Mouse (Mus musculus) hindbrain, embryonic 14.5 days (tissue): ENCODE measurements around the gene Klhl32. TPM values are rescaled to one million over a fixed set of nuclear protein-coding genes. Genes with fewer than 3 reads are reported as not detected.

Experiments used
- ATAC-seq: fragments of 200-750 bp; cut with Nextera tagmentation; 2 replicates; pipeline ENCODE4 v1.8.0; 2017; ENCODE audit warnings: moderate number of reproducible peaks, mild to moderate bottlenecking, moderate TSS enrichment, moderate library complexity; ENCODE audit not compliant: low FRiP score
- DNase-seq: peaks from one replicate; pipeline ENCODE4 v3.0.0-alpha.2; 2015; ENCODE audit warnings: low spot score
- H3K27ac ChIP-seq: fragments of 300-500 bp; sonication (generic); 2 replicates; pipeline ENCODE4 v1.5.1; 2014; ENCODE audit warnings: mild to moderate bottlenecking, moderate library complexity
- H3K27me3 ChIP-seq: fragments of 300-500 bp; sonication (generic); 2 replicates; pipeline ENCODE4 v1.6.1; 2014; ENCODE audit warnings: mild to moderate bottlenecking, low read length, mixed read lengths; ENCODE audit not compliant: control insufficient read depth, insufficient read depth
- H3K36me3 ChIP-seq: fragments of 300-500 bp; sonication (generic); replicated peaks from 2 replicates; pipeline ENCODE4 v1.6.1; 2014; ENCODE audit not compliant: control insufficient read depth, insufficient read depth
- H3K4me1 ChIP-seq: fragments of 300-500 bp; sonication (generic); replicated peaks from 2 replicates; pipeline ENCODE4 v1.6.1; 2014; ENCODE audit warnings: antibody characterized with exemption, low read length, mixed read lengths; ENCODE audit not compliant: control insufficient read depth, insufficient read depth
- H3K4me2 ChIP-seq: fragments of 300-500 bp; sonication (generic); replicated peaks from 2 replicates; pipeline ENCODE4 v1.6.1; 2014; ENCODE audit warnings: mild to moderate bottlenecking, moderate library complexity
- H3K4me3 ChIP-seq: fragments of 300-500 bp; sonication (generic); replicated peaks from 2 replicates; pipeline ENCODE4 v1.5.1; 2014; ENCODE audit warnings: mild to moderate bottlenecking, low read length
- H3K9ac ChIP-seq: fragments of 300-500 bp; sonication (generic); 2 replicates; pipeline ENCODE4 v1.6.1; 2014
- H3K9me3 ChIP-seq: fragments of 300-500 bp; sonication (generic); 2 replicates; pipeline ENCODE4 v1.6.1; 2016; ENCODE audit warnings: low read length; ENCODE audit not compliant: control insufficient read depth
- WGBS: fragments of 180-500 bp; shearing (Covaris S2); extraction: QIAGEN DNeasy Blood & Tissue Kit; methylation state at CpG from one replicate; pipeline ENCODE4 v1.1.7; 2014; 5-methylcytosine and 5-hydroxymethylcytosine counted together
- polyA plus RNA-seq: library from polyadenylated mRNA; unstranded; fragments of >200 nt; fragmentation: Nextera tagmentation; extraction: Ambion mirVana; gene quantifications from 2 replicates; pipeline ENCODE4 v1.2.1, GENCODE M21; 2014

The Klhl32 gene
- polyA plus RNA-seq, 1 experiment from 2014 or later = 29.8 TPM

DNA sequence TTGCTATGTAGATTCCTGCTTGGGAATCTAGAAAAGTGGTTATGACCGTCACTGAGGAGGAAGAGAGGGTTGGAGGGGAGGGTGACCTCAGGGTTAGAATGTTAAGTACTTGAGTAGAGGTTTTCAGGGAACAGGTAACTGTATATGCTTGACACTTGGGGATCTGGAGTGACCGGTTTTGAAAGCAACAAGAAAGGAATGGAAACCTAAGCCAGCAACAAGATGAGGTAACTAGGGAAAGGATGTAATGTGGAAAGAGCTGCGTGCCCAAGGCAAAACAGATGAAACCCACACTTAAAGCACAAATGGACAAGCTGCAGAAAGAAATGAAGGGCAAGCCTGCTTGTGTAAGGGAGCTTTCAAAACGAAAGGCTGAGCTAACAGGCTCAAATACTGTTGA is 18.3 kb upstream of the Klhl32 start:
- Histone ChIP-seq H3K9ac (no peak overlapping the region), H3K4me2 (no peak overlapping the region), H3K27me3 (no peaks in the 10 kb centered on the region), H3K9me3 (no peaks in the 10 kb centered on the region), H3K4me1 (no peaks in the 10 kb centered on the region), H3K4me3 (no peak overlapping the region), H3K36me3 (no peaks in the 10 kb centered on the region), H3K27ac (no peak overlapping the region)
- DNase-seq (no peak), ATAC-seq (no peak)
- WGBS = 79% methylated on average over 4 of the region's 4 CpGs

DNA sequence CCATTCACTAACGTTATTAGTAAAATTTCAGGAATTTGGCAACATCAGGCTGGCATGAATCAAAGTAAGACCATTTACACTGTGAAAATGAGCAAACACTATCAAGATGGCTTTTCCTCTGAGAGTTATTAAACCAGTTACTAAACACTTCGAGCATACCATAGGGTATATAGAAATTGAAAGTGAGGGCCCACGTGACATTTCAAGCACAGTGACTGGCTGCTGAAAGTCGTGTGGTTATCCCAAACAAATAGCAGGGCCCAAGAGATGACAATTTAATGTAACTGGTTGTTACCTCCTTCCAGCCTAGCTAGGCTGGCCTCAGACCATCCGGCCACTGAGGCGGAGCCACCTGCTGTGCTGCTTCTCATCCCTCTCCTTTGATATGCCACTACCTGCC is 14.8 kb upstream of the Klhl32 start:
- no peaks in the 10 kb centered on the region for H3K27me3 ChIP-seq
- no peaks in the 10 kb centered on the region for H3K4me1 ChIP-seq
- no peak for DNase-seq
- 52% methylated on average over 6 of the region's 6 CpGs for WGBS
- no peaks in the 10 kb centered on the region for H3K9me3 ChIP-seq
- no peak; the same call in 1 of the 2 replicates for ATAC-seq
- H3K4me2 ChIP-seq = no peak overlapping the region
- no peak overlapping the region for H3K9ac ChIP-seq
- H3K4me3 ChIP-seq = no peak overlapping the region
- no peaks in the 10 kb centered on the region for H3K36me3 ChIP-seq
- H3K27ac ChIP-seq = no peak overlapping the region

DNA sequence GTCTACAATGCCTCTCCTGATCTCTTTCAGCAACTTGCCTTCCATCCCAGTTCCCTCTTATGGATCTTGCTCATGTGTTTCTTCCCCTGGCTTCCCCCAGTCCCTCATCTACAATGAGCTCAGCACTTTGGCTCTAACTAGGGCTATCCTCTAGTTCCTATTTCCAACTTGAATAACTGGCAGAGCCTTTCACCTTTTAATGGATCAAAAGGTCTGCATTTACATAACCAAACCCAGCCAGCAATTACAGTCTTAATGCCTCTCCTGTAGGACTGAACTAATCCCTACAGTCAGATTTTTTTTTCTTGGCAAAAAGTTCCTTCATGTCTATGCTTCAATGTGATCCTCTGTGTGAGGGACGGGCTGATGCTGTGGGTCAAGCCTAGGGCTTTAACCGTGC is 3.5 kb downstream of the Klhl32 start:
- WGBS = 75% methylated on average over 2 of the region's 2 CpGs
- Histone ChIP-seq H3K27me3 (no peaks in the 10 kb centered on the region), H3K4me1 (peaks cover 27% of the 10 kb centered on the region; the same call in 1 of the 2 replicates), H3K36me3 (no peaks in the 10 kb centered on the region), H3K9ac (no peak overlapping the region), H3K4me3 (no peak overlapping the region), H3K4me2 (no peak overlapping the region), H3K9me3 (no peaks in the 10 kb centered on the region), H3K27ac (no peak overlapping the region)
- DNase-seq (no peak), ATAC-seq (no peak)

DNA sequence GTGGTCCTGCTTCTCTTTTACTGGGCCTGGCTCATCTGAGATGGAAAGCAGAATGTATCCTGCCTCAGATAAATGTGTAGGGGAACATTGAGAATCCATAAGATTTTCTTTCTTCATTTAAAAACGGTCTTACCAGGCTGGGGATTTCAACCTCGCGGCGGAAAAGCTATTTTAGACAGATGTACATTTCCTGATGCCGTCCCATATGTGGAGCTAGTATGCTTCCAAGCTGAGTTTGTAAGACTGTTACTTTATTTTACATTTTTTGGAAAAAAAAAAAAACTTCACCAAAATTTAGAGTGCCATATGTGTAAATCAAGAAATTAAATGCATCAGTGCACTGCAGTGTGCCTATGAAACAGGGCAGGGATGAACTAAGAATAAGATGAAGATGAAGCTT is 5.4 kb downstream of the Klhl32 start:
- DNase-seq (no peak), ATAC-seq (no peak)
- no peaks in the 10 kb centered on the region for H3K9me3 ChIP-seq
- H3K27ac ChIP-seq = no peak overlapping the region
- no peak overlapping the region for H3K4me3 ChIP-seq
- 93% methylated on average over 5 of the region's 5 CpGs for WGBS
- no peak overlapping the region for H3K9ac ChIP-seq
- H3K4me1 ChIP-seq = peaks cover 22% of the 10 kb centered on the region; the same call in 1 of the 2 replicates
- H3K36me3 ChIP-seq = no peaks in the 10 kb centered on the region
- no peaks in the 10 kb centered on the region for H3K27me3 ChIP-seq
- no peak overlapping the region for H3K4me2 ChIP-seq

DNA sequence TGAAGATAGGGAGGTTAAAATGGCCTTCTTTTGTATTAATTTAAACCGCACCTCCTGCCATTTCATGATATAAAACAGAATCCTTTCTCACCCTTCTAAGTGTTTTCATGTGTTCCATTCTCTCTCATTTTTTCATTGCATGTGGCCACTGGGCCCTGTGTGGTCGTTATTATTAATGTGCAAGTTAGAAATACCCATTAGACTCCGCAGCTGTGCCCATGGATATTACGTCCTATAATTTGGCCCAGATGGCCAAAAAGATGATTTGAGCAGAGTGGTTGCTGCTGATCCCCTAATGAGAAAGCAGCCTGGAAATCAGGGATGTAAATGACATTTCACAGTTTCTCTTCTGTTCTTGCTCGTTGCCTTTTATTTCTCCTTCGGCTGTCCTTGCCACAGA is 12.4 kb downstream of the Klhl32 start:
- Histone ChIP-seq H3K9me3 (no peaks in the 10 kb centered on the region), H3K27ac (peak overlapping the region; percentile 66), H3K4me1 (peaks cover 8% of the 10 kb centered on the region; the same call in 1 of the 2 replicates), H3K36me3 (no peaks in the 10 kb centered on the region), H3K4me2 (no peak overlapping the region), H3K27me3 (no peaks in the 10 kb centered on the region), H3K4me3 (no peak overlapping the region), H3K9ac (no peak overlapping the region)
- ATAC-seq = peak; percentile 52; the same call in 1 of the 2 replicates
- 42% methylated on average over 6 of the region's 6 CpGs for WGBS
- DNase-seq = peak; percentile 41

DNA sequence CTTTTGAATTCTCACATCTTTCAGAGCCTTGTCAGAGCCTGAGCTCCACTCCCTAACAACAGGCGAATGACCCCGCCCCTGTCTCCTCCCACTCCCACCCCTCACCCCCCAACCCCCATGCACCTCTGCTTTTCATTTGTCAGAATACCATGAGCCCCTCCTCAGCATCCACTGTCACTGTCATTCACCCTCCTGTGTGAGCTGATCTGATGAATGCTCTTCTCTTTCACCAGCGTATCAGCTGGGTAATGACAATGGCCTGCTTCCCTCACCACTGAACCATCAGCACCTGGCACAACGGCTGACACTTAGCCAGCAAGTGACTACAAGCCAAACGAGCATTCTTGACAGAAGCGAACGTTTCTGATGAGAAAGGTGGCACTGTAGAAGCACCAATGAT is 15.4 kb downstream of the Klhl32 start:
- ATAC-seq (peak; percentile 49; the same call in 1 of the 2 replicates), DNase-seq (no peak)
- H3K27me3 ChIP-seq = no peaks in the 10 kb centered on the region
- WGBS = 34% methylated on average over 7 of the region's 7 CpGs
- no peak overlapping the region for H3K4me3 ChIP-seq
- no peak overlapping the region for H3K27ac ChIP-seq
- H3K9me3 ChIP-seq = no peaks in the 10 kb centered on the region
- peaks cover 8% of the 10 kb centered on the region; the same call in 1 of the 2 replicates for H3K4me1 ChIP-seq
- no peak overlapping the region for H3K9ac ChIP-seq
- H3K4me2 ChIP-seq = no peak overlapping the region
- no peaks in the 10 kb centered on the region for H3K36me3 ChIP-seq

DNA sequence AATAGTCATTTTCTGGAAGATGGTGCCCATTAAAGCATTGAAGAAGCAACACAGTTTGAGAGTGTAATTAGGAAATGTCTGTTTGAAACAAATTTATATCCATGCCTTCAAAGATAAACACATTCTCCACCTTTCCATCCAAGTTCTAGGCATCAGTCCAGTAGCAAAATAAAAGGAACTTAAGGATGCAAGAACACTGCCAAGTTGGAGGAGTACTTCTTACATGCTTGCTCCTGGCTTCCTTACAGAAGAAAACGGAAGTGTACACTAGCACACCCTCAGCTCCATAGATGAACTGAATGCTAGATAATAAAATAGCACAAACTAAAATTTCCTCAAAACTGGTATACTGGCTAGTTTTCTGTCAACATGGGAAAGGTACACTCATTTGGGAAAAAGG is 42.6 kb downstream of the Klhl32 start:
- H3K4me1 ChIP-seq = no peaks in the 10 kb centered on the region
- no peak overlapping the region for H3K27ac ChIP-seq
- 100% methylated on average over 1 of the region's 1 CpGs for WGBS
- no peaks in the 10 kb centered on the region for H3K9me3 ChIP-seq
- no peaks in the 10 kb centered on the region for H3K36me3 ChIP-seq
- ATAC-seq (no peak), DNase-seq (no peak)
- no peaks in the 10 kb centered on the region for H3K27me3 ChIP-seq
- H3K4me3 ChIP-seq = no peak overlapping the region
- H3K9ac ChIP-seq = no peak overlapping the region
- H3K4me2 ChIP-seq = no peak overlapping the region

DNA sequence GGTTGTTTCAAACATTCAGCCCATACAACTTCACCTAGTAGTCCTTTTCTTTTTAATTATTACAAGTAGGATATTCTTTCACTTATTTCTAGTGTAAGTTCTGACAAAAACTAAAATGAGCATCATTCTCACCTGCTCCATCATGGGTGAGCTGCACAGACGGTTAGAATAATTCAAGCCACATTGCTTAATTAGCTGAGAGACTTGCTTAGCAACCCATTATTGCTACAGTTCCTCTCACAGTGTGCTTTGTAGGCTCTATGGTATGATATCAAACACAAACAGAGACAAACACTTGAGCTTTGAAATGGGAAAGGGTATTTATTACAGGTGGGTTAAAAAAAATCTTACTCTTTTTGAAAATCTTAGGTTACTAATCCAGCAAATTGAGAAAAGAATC is 49.0 kb downstream of the Klhl32 start:
- 21% methylated on average over 1 of the region's 1 CpGs for WGBS
- ATAC-seq (peak; percentile 51; the same call in 1 of the 2 replicates), DNase-seq (no peak)
- H3K9me3 ChIP-seq = no peaks in the 10 kb centered on the region
- no peaks in the 10 kb centered on the region for H3K36me3 ChIP-seq
- H3K9ac ChIP-seq = no peak overlapping the region
- no peak overlapping the region for H3K27ac ChIP-seq
- no peaks in the 10 kb centered on the region for H3K27me3 ChIP-seq
- H3K4me3 ChIP-seq = no peak overlapping the region
- H3K4me1 ChIP-seq = no peaks in the 10 kb centered on the region
- no peak overlapping the region for H3K4me2 ChIP-seq

DNA sequence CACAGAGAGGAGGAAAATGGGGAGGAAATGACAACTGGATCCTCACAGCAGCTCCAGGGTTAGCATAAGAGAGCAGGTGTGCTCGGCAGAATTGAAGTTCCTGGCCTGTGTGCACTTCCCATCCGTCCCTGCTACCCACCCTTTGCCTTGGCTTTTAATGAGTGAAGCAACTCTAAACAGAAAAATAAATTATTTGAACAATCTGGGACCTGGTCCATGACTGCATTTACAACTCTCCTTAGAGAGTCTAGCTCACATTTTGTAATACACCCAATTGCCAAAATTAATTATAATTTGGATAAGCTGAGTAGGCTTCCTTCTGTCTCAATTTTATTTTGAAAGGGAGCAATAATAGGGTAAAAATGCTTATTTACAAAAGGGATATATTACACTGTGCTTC is 49.6 kb downstream of the Klhl32 start:
- Histone ChIP-seq H3K27me3 (no peaks in the 10 kb centered on the region), H3K4me3 (no peak overlapping the region), H3K9me3 (no peaks in the 10 kb centered on the region), H3K4me1 (no peaks in the 10 kb centered on the region), H3K9ac (no peak overlapping the region), H3K27ac (no peak overlapping the region), H3K4me2 (no peak overlapping the region), H3K36me3 (no peaks in the 10 kb centered on the region)
- DNase-seq = no peak
- peak; percentile 23; the same call in 1 of the 2 replicates for ATAC-seq
- 53% methylated on average over 2 of the region's 2 CpGs for WGBS

DNA sequence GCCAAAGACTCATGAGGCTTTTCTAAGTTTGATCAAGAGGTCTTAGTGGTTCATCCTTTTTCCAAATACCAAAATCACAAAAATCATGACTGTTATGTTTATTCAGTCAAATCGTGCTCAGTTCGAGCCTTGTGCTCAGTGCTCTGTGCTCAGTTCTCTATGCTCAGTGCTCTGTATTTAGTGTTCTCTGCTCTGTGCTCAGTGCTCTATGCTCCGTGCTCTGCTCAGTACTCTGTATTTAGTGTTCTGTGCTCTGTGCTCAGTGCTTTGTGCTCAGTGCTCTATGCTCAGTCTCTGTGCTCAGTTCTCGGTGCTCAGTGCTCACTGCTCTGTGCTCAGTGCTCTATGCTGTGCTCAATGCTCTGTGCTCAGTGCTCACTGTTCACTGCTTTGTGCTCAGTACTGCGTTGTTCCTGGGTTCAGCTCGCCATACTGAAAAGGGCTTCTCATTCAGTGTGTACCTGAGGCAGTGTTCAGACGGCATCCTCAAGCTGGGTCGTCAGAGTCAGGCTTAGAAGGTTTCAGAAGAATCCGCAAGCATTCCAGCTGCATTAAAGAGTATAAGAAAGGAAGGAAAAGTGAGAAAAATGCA is 50.5 kb downstream of the Klhl32 start:
- Histone ChIP-seq H3K4me3 (no peak overlapping the region), H3K27me3 (no peaks in the 10 kb centered on the region), H3K4me1 (no peaks in the 10 kb centered on the region), H3K27ac (no peak overlapping the region), H3K4me2 (no peak overlapping the region), H3K9me3 (no peaks in the 10 kb centered on the region), H3K9ac (no peak overlapping the region), H3K36me3 (no peaks in the 10 kb centered on the region)
- ATAC-seq (no peak), DNase-seq (no peak)
- WGBS = 92% methylated on average over 9 of the region's 9 CpGs
